Mouse (Mus musculus) erythroblast, embryonic 14.5 days (primary cell): Measurements from ENCODE around the gene Tmpo.

Experiments used
- GATA1 ChIP-seq: IDR thresholded peaks from 2 replicates; pipeline ENCODE4 v1.6.1; 2012; ENCODE audit warnings: low read length, inconsistent platforms, mixed read lengths
- TAL1 ChIP-seq: IDR thresholded peaks from 3 replicates; pipeline ENCODE4 v1.6.1; 2012; ENCODE audit warnings: low read length, inconsistent platforms, mixed read lengths

GRCm38 (mm10) chr10:91191851-91192250 lies 10.7 kb upstream of the Tmpo start:
- TF ChIP-seq TAL1 (no peak), GATA1 (no peak)
